Mouse (Mus musculus) lung, adult 18-20 months (tissue): ENCODE data around the gene Sardh.

ENCODE experiments used
- DNase-seq, 2 experiments: peaks; one replicate each; pipeline ENCODE4 v3.0.0; 2022; ENCODE audit warnings: mixed read lengths in 2 of 2

Sardh gene

GRCm38 (mm10) chr2:27248211-27248610, at the start of gene Sardh:
Gene Sardh, minus strand, starts transcription at chr2:27248337.
- DNase-seq = no peak

GRCm38 (mm10) chr2:27296656-27297406, 48.7 kb upstream of the Sardh start:
- peak; percentile 50 to 62 for DNase-seq

- DNase-seq = no peak
These were observed 46.6 kb upstream of the Sardh start for GRCm38 (mm10) chr2:27294777-27295176.

GRCm38 (mm10) chr2:27289019-27289418, 40.9 kb upstream of the Sardh start:
- peak; percentile 73 for DNase-seq

GRCm38 (mm10) chr2:27286971-27287710, 39.0 kb upstream of the Sardh start:
- no peak for DNase-seq

- no peak for DNase-seq
These were observed 36.3 kb upstream of the Sardh start for GRCm38 (mm10) chr2:27284441-27284840.

- no peak for DNase-seq
These were observed 33.6 kb upstream of the Sardh start for GRCm38 (mm10) chr2:27281771-27282170.

- DNase-seq = peak; percentile 49 to 63
These were observed 32.9 kb upstream of the Sardh start for GRCm38 (mm10) chr2:27280920-27281611.

- no peak for DNase-seq
These were observed 30.7 kb upstream of the Sardh start for GRCm38 (mm10) chr2:27278859-27279258.

- DNase-seq = no peak
These were observed 20.2 kb upstream of the Sardh start for GRCm38 (mm10) chr2:27268325-27268724.

- DNase-seq = no peak
These were observed 17.7 kb upstream of the Sardh start for GRCm38 (mm10) chr2:27265819-27266218.

GRCm38 (mm10) chr2:27262984-27263383, 14.8 kb upstream of the Sardh start:
- no peak for DNase-seq

GRCm38 (mm10) chr2:27251434-27251833, 3.3 kb upstream of the Sardh start:
- no peak for DNase-seq

- no peak for DNase-seq
These were observed 662 bp downstream of the Sardh start for GRCm38 (mm10) chr2:27247487-27247863.

GRCm38 (mm10) chr2:27246712-27247486, 1.2 kb downstream of the Sardh start:
- DNase-seq = peak; percentile 91 to 94

- no peak for DNase-seq
These were observed 2.2 kb downstream of the Sardh start for GRCm38 (mm10) chr2:27245947-27246346.

GRCm38 (mm10) chr2:27237342-27237741, 10.8 kb downstream of the Sardh start:
- DNase-seq = peak; percentile 56 to 64

- peak; percentile 23 to 34 for DNase-seq
These were observed 12.4 kb downstream of the Sardh start for GRCm38 (mm10) chr2:27235729-27236128.

GRCm38 (mm10) chr2:27232376-27232775, 15.8 kb downstream of the Sardh start:
- DNase-seq = peak; percentile 21 to 33

GRCm38 (mm10) chr2:27229481-27230105, 18.5 kb downstream of the Sardh start:
- DNase-seq = peak in 1 of 2 experiments; percentile 29

- DNase-seq = no peak
These were observed 19.2 kb downstream of the Sardh start for GRCm38 (mm10) chr2:27228809-27229480.

GRCm38 (mm10) chr2:27226572-27226971, 21.6 kb downstream of the Sardh start:
- DNase-seq = no peak
